Mouse (Mus musculus) lung, postnatal 0 days (tissue): ENCODE results near the gene Grm2.

Source experiments
- CTCF ChIP-seq: IDR thresholded peaks from 2 replicates; pipeline ENCODE4 v1.5.1; 2016; ENCODE audit warnings: antibody characterized with exemption, mild to moderate bottlenecking
- EP300 ChIP-seq: IDR thresholded peaks from 2 replicates; pipeline ENCODE4 v1.6.1; 2016; ENCODE audit warnings: antibody characterized with exemption, mild to moderate bottlenecking, control low read depth

GRCm38 (mm10) chr9:106595836-106596235, 60.0 kb downstream of the Grm2 start:
- no peak for TF ChIP-seq EP300
- no peak for TF ChIP-seq CTCF
